Mouse (Mus musculus) kidney, adult 11 months (tissue): ENCODE measurements around the gene Oasl1.
"Not testable (repeated sequence)": the region's sequence is repeated elsewhere in the genome, so short reads cannot be mapped to it uniquely, and the experiment has no call there.

Experiments used
- DNase-seq: peaks from one replicate; pipeline ENCODE4 v3.0.0; 2022

The Oasl1 gene

GRCm38 (mm10) chr5:114926753-114927152 is 3.7 kb downstream of the Oasl1 start:
- DNase-seq, result no peak

DNA sequence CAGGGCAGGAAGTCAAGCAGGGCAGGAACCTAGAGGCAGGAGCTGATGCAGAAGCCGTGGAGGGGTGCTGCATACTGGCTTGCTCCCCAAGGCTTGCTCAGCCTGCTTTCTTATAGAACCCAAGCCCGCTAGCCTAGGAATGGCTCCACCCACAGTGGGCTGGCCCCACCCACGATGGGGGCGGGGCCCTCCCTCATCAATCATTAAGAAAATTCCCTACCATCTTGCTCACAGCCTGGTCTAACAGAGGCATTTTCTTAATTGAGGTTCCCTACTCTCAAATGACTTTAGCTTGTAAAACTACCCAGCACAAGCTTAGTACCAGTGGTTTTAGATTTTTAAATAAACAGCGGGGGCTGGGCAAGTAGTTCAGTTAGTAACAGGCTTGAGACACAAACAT is 8.6 kb downstream of the Oasl1 start:
- DNase-seq, result no peak

DNA sequence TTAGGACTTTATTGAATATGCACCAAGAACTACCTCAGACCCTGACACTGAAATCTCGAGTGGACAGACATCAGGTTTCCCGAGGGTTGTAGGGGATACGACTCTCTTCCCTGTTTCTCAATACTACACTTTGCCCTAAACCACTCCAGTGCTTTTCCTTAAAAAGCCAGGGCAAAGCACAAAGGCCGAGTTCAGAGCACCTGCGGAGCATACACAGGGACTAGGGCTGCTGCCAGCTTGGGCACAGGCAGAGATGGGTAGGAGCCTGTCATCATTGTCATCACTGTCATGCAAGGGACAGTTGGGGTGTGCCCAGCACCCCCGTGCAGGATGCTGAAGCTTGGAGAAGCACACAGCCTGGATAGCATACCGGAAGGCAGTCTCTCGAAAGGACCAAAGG is 10.2 kb downstream of the Oasl1 start:
- DNase-seq, result peak; percentile 50

DNA sequence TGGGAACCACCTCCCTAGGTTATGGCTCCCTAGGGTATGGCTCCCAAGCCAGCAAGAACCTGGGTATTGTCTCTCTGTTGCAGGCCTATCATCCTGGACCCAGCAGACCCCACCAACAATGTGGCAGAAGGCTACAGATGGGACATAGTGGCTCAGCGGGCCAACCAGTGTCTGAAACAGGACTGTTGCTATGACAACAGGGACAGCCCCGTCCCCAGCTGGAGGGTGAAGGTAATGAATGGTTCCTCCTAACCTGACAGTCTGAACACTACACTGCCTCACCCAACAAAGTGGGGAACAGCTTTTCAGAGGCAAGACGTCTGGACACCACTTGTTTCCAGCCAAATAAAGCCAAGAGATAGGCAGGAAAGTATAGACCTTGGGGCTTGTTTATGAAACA is 12.8 kb downstream of the Oasl1 start:
- no peak for DNase-seq

DNA sequence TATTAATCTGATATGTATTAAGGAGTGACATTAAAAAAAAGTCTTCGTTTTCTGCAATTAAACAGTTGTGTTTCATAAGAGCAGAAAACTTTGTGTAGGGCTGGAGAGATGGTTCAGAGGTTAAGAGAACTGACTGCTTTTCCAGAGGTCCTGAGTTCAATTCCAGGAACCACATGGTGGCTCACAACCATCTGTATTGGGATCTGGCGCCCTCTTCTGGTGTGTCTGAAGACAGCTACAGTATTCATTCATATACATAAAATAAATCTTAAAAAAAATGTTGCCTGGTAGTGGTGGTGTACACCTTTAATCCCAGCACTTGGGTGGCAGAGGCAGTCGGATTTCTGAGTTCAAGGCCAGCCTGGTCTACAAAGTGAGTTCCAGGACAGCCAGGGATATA is 18.1 kb downstream of the Oasl1 start:
- not testable (repeated sequence) for DNase-seq

DNA sequence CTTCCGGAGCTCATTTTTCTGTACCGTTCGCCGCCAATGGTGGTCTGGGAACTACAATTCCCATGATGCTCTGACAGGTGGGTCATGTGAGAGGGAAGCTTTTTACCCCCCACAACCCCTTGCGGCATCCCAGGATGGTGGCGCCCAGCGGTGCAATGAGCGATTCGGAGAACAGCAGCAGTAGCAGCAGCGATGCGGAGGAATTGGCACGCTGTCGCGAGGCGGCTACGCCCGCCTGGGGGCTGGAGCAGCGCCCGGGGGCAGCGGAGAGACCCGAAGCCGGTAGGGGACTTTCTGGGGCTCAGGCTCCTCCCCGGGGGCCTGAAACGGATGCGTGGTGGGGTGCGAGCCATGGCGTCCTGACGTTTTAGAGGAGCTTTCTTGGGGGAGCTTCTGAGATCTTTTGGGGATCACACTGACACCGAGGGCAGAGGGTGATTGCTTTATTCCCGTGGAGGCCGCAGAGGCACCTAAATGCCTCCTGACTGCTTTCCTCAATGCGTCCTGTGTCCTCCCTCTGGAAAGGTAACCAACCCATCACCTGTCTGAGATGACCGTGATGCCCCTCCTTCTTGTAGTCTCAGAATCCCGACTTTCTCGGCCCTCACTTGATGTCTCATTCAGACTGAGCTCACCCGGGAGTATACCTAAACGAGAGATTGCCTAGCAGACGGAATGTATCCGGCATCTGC is 19.2 kb downstream of the Oasl1 start, which contains the start of gene 2210016L21Rik:
Gene 2210016L21Rik, plus strand, starts transcription at position 85 of the 692 bp plus-strand sequence.
- DNase-seq, result peak; percentile 87

DNA sequence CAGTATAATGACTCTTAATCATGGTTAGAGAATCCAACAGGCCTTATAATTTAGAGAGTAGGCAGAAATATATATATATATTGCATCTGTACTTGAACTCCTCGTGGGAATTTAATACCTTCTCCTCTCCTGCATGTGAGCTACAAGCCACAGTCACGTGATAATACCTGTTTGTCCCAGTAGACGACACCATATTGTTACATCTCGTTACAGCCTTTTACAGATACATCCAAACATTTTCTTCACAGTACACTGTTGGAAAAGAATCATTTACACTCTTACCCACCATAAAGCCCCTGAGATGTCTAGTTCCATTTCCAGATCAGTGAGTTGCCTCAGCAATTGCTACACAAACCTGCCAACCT is 19.7 kb downstream of the Oasl1 start:
- DNase-seq, result no peak

DNA sequence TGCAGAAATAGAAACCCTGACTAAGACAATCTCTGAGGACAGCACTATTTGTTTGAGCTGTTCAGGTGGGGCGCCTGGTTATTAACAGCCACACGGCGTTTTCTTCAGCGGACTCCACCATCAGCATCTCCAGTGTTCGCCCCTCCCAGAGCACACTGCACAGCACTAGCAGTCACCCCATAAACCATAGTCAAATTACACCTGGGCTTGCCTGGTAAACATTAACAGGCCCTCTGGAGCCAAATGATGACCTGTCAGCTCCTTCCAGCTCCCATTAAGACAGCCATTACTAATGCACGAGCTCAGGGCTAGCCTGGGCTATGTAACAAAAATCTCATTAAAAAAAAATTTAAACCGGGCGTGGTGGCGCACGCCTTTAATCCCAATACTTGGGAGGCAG is 22.0 kb downstream of the Oasl1 start:
- DNase-seq, result no peak

DNA sequence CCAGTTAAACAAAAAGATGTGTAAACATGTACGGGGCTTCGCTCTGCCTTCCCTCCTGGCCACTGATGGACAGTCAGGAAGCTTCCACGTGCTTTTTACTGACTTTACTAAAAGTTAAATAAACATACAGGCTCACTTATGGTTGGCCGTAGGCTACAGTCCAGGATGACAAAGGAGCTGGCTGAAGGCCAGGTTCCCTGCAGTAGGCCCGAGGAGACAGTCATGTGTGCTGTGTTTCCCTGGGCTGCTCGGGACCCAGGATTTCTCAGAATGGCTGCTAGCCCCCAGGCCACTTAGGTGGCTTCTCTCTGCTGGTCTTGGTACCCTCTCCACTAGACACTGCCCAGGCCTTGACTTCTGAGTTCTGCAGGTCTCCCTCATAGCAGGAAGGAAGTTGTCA is 25.9 kb downstream of the Oasl1 start:
- DNase-seq, result no peak

GRCm38 (mm10) chr5:114949316-114949715 is 26.3 kb downstream of the Oasl1 start:
- no peak for DNase-seq

- DNase-seq, result no peak
Measured at GRCm38 (mm10) chr5:114949812-114950211, 26.8 kb downstream of the Oasl1 start.

DNA sequence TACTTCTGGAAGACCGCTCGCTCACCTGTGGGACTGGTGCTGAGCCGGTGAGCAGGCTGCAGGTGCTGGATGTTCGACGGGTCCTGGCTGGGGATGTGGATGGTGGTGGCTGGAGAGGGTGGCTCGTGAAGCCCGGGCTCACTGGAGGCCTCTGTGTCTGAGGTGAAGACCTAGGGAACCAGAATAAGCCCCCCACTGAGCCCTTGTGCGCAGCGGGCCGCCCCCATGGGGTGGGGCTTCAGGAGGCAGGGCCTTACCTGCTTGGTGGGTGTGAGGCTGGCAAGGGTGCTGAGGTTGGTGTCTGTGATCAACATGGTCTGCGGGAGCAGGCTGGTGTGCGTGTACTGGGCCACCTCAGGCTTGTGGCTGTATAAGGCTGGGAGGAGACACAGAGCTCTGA is 27.6 kb downstream of the Oasl1 start:
- DNase-seq, result no peak

- DNase-seq, result no peak
Measured at GRCm38 (mm10) chr5:114951279-114951880, 28.3 kb downstream of the Oasl1 start.

DNA sequence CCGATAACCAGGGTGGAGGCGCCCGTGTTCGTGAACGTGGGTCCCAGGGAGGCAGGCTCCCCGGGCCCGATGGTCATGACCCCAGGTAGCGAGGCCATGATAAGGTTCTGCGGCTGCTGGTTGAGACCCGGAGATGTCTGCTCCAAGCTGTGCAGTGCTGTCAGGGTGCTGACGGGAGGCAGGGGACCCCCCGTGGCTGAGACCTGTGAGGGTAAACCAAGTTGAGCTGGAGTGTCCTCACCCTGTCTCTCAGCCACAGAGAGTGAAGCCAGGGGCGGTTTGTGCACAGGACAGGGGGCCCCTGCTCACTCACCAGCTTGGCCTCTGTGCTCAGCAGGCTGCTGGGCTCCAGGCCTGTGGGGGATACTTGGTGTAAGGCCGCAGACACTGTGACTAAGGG is 30.3 kb downstream of the Oasl1 start:
- no peak for DNase-seq

DNA sequence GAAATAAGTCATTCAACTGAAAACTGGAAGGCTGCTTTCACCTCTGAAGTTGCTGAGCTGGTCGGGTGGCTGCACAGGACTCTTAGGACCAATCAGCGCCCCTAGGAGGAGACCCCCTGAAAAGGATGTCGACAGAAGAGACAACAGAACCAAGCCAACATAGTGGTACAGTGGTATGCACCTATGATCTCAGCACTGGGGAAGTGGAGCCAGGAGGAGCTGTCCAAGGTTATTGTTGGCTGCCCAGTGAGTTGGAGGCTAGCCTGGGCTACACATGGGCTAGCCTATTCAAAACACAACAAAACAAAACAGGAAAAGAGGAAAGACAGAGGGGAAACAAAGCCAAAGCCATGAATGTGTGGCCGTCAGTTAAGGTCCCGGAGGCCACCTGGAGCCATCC is 35.0 kb downstream of the Oasl1 start:
- DNase-seq, result no peak

DNA sequence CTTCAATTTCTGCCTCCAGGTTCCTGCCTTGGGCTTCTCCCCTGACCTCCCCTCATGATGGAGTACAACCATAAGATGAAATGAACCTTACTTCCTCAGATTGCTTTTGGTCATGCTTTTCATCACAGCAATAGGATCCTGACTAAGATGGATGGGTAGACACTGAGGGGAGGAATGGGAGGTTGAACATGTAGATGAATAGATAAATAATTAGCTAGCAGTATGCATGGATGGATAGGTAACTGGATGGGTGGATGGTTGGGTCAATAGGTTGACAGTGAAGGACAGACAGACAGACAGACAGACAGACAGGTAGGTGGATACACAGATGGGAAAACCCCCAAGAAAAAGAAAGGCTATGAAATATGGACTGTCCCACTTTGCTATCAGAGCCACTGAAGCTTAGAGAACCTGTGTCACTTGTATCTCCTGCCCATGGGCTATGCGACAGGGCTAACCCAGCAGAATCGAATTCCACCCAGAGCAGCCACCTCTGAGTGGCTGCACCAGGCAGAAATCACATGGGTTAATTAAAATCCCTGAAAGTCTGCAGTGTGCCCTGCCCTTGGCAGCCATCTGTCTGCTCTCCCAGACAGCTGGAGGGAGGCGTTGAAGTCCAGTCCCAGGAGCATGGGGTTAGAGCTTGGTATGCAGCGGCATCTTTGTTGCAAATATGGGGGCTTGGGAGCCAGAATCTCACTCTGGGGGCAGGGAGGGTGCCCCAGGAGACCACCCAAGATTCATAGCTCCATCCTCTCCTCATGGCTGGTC is 38.7 kb downstream of the Oasl1 start:
- DNase-seq, result peak; percentile 69

GRCm38 (mm10) chr5:114964315-114964966 is 41.4 kb downstream of the Oasl1 start:
- peak; percentile 48 for DNase-seq

DNA sequence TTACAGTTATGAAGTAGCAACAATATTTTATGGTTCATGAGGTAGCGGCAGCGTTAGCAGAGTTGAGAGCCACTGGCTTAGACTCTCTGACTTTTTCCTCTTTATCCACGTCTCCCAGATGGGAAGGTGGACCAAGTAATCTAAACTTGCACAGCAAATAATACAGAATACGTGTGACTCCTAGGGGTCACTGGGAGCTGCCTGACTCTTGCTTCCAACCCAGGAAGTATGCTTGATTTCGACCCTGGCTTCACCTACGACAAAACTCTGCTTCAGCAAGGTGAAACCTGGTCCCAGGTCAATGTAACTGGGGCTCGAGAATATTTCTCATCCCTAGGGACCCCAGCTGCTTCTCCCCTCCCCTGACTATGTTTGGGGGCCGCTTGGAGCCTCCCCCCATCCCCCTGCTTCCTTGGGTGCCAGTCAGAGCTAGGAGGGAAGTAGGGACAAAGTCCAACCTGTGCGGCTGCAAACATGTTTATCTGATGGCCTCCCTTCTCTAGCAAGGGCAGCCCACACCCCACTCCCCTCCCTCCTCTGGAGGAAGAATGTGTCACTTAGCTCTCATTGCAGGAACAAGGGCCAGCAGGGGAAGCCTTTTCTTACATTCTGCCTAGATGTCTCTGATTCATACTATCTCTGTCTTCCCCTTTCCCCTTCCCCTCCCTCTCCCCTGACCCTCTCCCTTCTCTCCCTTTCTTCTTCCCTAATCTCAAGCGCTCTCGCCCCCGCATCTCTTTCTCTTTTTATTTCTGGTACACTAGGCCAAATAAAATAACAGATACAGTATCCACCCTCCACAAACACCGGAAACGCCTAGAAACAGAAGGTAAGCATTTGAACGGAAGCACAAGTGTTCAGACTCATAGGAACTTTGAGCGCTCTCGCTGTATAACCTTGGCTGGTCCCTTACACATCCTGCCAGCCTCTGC is 42.2 kb downstream of the Oasl1 start:
- DNase-seq, result peak; percentile 83

- peak; percentile 54 for DNase-seq
Measured at GRCm38 (mm10) chr5:114967523-114968268, 44.7 kb downstream of the Oasl1 start.

DNA sequence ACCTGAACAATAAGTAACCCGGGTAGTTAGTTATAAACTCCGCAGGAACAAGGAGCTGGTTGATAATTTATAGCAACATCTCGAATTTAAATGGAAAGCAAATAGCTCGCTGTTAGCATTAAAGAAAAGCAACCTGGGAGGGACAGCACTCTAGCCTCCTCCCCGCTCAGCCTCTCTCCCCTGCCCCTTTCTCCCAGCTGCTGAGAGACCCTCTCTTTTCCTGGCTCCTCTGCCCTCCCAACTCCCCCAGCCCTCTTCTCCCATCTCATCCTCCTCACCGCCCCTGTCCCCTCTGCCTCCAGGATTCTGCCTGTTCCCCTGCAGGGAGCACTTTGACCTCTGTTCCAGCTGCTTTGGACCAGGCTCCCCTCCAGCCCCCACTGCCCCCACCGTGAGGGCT is 45.6 kb downstream of the Oasl1 start:
- DNase-seq, result no peak

DNA sequence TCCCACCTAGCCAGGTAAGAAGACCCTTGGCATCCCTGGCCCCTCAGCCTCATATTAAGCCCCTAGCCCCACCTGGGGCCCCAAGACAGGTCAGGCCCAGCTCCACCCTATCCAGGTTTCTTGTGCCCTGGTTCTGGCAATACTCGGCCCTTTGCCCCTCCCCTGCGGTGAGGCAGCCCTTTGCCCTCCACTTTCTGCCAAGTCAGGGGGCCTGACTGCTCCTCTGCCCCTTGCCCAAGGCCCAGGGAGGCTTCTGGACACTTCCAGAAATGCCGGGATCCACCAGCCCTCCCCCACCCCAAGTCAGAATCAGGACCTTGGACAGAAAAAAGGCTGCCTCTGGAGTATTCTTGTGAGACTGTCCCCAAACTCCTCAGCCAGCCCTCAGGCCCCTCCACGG is 46.0 kb downstream of the Oasl1 start:
- DNase-seq, result peak; percentile 91
